ENCODE assay signal across 7 mouse cellular contexts in genomic region chr9:71073831-71074230, GRCm38 (mm10).
A peak's percentile ranks its signal among the peaks of the same experiment; 100 is the strongest.
DNase-seq lines count a peak whose midpoint lies in the region; ATAC-seq lines count a peak whose summit lies in the region.

No protein-coding gene starts in this region.

- no peak overlapping the region for H3K27ac ChIP-seq in kidney, embryonic 16.5 days (ENCODE audit: low read length)

- H3K4me1 ChIP-seq in kidney, embryonic 16.5 days (ENCODE audit: insufficient read depth, low read length): no peaks in the 10 kb centered on the region

- peak; percentile 30 for DNase-seq in kidney, adult 9 months
- peak; percentile 77 to 78 for DNase-seq in B cell, adult 2 months
- peak; percentile 12 for DNase-seq in T-cell, adult 2 months (ENCODE audit: low spot score)
- peak; percentile 27 for DNase-seq in embryo, embryonic 9.5 days (ENCODE audit: extremely low spot score)
- peak; percentile 69 for DNase-seq in thymus, postnatal 4 days

- 62% methylated on average over 4 of the region's 4 CpGs for WGBS in kidney, embryonic 16.5 days

- no peak overlapping the region for H3K4me2 ChIP-seq in kidney, embryonic 16.5 days (replicated peaks; ENCODE audit: low read depth, low read length)

- no peak overlapping the region for H3K9ac ChIP-seq in kidney, embryonic 16.5 days (replicated peaks; ENCODE audit: low read length)

- no peaks in the 10 kb centered on the region for H3K27me3 ChIP-seq in kidney, embryonic 16.5 days (ENCODE audit: insufficient read depth, low read length)

- H3K4me3 ChIP-seq in kidney, embryonic 16.5 days (ENCODE audit: low read length): no peak overlapping the region

- no peaks in the 10 kb centered on the region for H3K9me3 ChIP-seq in kidney, embryonic 16.5 days (ENCODE audit: low read length)

- H3K36me3 ChIP-seq in kidney, embryonic 16.5 days (ENCODE audit: insufficient read depth, low read length): no peaks in the 10 kb centered on the region

- no peak for ATAC-seq in kidney, embryonic 16.5 days (ENCODE audit: low FRiP score, low TSS enrichment)
- ATAC-seq in megakaryocyte progenitor cell, adult 5-6 weeks (replicated peaks; ENCODE audit: poor library complexity): peak; percentile 90

Comparison
In these comparisons a context has a peak if more than half of its experiments do, and no peak if none do; other contexts are left out.
1. DNase-seq: peak in every context shown above with its lines; median percentile 78 in B cell, adult 2 months; 69 in thymus, postnatal 4 days; 30 in kidney, adult 9 months; 27 in embryo, embryonic 9.5 days; 12 in T-cell, adult 2 months.